Mouse (Mus musculus) left cerebral cortex, adult 18-20 months (tissue): ENCODE measurements around the gene Phyhd1. TPM values are rescaled to one million over a fixed set of nuclear protein-coding genes. Genes with fewer than 3 reads are reported as not detected.

Experiments used
- DNase-seq, 2 experiments: peaks; one replicate each; pipeline ENCODE4 v3.0.0; 2021 to 2022; ENCODE audit warnings: low spot score in 2 of 2, mixed read lengths in 1 of 2
- long read RNA-seq, 2 experiments: library from polyadenylated mRNA; stranded (forward); transcript quantifications; one replicate each; pipeline ENCODE4 v2.0.0; 2021
- total RNA-seq, 2 experiments: library from RNA; stranded (reverse); gene quantifications; 2 replicates each; pipeline ENCODE4 v1.2.3; 2021

Phyhd1 gene
- 10 to 100 TPM; 17.7 to 19.6 TPM for total RNA-seq
- long read RNA-seq, experiment 1, transcript Phyhd1-212 (12 exons, 1,678 nt), result major isoform, 5 of 6 reads
- long read RNA-seq, experiment 1, partial matches to known transcripts, result 1 of 6 reads
- long read RNA-seq, experiment 1, other reads (novel, unspliced or antisense), result 0 of 6 reads
- long read RNA-seq, experiment 2, partial matches to known transcripts, result 0 of 4 reads
- long read RNA-seq, experiment 2, other reads (novel, unspliced or antisense), result 0 of 4 reads

DNA sequence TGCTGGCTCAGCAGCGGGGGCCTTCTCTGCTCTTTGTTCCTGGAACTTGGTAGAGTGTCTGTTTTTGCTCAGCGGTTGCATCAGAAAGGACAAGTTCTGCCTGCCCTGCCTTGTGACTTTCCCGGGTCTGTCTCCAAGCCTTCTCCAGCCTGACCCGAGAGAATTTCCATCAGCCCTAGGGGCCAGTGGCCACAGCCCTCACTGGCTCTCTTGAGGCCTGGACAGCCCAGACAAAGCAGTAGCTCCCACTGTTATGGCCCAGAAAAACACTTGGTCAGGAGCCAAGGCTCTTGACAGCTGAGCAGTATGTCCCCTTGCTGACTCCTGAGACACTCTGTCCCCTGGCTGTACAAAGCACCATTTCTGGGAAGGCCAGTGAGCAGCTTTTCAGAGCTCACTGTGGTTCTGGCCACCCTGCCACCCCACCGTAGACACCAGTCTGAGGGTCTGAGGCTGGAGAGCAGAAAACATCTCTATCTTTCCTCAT lies at the start of gene Phyhd1:
Gene Phyhd1 (plus strand): TSS at position 437 of the 487 bp plus-strand sequence.
- peak; percentile 60 to 64 for DNase-seq

DNA sequence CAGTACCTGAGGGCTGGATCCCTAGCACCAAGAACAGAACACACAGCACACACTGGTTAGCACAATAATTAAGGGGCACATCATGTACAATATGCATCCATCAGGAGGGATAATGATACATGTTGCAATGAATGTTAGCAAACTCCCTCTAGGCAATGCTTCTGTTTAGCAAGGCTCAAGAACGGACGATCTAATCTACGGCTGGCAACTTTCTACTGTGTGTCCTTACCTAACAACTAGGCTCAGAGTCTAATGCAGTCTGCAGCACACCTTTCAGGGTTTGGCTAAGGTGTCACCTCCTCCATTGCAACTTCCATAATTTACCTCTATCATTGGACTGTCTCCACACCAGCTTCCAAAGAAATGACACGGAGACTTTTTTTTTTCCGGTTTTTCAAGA lies 49.7 kb upstream of the Phyhd1 start:
- no peak for DNase-seq

DNA sequence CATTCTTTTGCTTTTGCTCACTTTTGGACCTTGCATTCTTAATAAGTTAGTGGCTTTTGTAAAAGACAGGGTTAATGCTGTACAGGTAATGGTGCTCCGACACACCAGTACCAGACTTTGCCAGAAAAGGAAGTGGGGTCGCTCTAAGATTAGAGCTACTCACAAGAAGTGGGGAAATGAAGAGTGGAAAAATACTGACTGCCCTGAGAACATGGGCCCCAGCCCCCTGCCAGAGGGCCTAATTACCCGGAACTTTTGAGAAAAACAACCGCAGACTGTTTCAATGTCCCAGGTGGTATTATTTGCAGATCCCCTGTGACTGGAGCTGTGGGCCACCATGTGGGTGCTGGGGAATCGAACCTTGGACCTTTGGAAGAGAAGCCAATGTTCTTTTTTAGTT lies 30.4 kb upstream of the Phyhd1 start:
- no peak for DNase-seq

GRCm38 (mm10) chr2:30236426-30237198 lies 29.4 kb upstream of the Phyhd1 start:
- DNase-seq, result no peak

- peak; percentile 100 for DNase-seq
Measured at GRCm38 (mm10) chr2:30237199-30237880, 28.7 kb upstream of the Phyhd1 start, which contains the start of gene Lrrc8a. TSS of gene Lrrc8a (plus strand) at chr2:30237715.

DNA sequence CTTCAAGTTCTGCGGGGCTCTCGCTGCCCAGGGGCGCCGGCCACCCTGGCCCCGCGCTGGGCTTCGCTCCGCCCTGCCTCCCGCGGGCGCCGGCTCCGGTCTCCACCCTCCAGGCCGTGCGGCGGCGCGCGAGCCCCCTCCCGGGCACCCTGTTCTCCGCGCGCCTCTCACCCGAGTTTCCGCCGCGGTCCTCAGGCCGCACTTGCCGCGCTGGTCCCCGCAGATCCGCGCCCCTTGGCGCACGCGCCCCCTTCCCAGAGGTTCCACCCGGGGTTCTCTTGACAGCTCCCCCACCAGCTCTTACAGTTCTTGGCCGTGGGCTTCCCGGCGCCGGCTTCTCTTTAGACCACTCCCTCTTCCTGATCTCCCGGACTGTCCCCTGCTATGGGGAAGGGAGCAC lies 28.1 kb upstream of the Phyhd1 start:
- DNase-seq, result peak; percentile 62 to 70

DNA sequence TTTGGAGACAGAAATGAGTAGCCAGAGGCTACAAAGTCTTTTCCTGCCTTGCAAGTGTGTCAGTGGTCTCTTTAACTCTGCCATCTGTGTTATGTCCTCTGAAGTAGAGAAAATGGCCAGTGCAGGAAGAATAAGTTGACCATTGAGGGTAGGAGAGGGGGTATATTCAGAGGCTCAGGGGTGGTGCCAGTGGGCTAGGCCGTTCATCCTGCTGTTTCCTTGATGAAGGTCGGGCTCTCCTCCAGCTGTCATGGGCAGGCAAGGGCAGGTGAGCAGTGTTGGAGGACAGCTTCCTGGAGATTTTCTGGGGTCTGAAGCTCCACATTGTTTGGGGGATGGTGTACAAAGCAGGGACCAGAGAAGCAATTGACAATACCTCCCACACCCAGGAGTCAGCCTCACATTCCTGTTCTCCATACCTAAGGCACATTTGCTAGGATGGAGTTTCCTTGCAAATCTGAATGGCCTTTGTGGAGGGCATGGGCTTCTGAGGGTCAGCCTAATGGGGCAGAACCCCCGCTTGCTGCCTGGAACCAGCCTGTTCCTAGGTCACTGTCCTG lies 27.0 kb upstream of the Phyhd1 start:
- DNase-seq, result no peak

GRCm38 (mm10) chr2:30239777-30240176 lies 26.2 kb upstream of the Phyhd1 start:
- DNase-seq, result no peak

DNA sequence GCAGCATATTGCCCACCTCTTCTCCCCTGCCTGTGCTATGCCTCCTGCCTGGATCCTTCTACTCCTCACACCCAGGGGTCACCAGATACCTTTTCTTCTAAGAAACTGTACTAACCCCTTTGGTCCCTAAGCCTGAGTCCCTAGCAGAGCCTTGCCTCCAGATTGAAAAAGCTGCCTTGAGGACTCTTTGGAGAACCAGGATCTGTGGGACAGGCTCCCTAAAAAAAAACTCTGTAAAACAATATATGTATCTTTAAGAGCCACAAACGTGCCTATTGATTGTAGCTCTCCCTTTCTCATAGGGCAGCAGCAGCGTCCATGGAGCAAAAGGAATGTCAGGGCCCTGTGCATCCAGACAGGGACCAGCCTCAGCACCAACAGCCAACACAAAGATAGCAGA lies 25.7 kb upstream of the Phyhd1 start, which contains the start of gene Gm28035:
Gene Gm28035 (plus strand): TSS at position 301 of the 400 bp plus-strand sequence.
- DNase-seq, result no peak

GRCm38 (mm10) chr2:30242509-30242908 lies 23.5 kb upstream of the Phyhd1 start:
- DNase-seq, result no peak

- DNase-seq, result no peak
Measured at GRCm38 (mm10) chr2:30243391-30243790, 22.6 kb upstream of the Phyhd1 start.

DNA sequence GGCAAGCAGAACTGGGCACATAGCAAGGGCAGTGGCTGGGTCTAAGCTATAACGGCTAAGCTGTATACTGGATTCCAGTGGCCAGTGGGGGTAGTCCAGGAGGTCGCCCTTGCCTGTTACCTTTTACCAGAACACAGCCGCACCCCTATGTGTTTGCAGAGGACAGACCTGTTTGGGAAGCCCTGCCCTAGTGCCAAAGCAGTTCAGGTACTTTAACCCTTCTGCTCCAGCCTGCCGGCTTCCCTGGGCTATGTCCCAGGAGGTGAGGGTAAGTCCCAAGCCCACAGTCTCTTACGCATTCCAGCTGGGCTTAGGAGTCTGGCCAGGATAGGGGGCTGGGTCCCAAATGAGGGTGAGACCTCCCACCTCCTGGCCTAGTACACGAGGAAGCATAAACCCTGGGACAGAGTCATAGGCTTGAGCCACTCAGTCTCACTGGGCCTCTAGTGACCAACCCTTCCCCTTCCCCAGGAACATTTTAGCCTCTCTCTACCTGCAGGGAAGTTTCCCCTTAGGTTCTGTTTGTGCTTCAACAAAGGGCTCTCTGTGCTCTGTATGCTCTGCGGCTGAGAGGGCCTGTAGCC lies 21.3 kb upstream of the Phyhd1 start:
- no peak for DNase-seq

DNA sequence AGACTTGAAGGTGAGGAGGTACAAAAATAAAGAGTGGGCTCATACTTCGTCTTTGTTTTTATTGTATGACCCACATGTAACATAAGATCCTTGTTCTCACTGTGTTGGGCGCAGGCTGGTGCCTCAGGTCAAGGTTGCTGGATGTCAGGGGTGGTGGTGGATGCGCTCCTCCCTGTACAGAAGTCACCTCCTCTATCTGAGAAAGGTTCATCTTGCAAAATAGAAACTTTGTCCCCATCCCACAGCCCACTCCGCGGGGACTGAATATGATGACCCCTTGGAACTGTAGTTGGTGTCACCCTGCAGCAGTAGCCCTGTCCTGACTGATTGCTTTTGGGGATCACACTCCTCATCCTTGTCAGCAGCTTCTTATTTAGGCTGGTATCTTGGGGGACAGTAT lies 19.0 kb upstream of the Phyhd1 start:
- no peak for DNase-seq

DNA sequence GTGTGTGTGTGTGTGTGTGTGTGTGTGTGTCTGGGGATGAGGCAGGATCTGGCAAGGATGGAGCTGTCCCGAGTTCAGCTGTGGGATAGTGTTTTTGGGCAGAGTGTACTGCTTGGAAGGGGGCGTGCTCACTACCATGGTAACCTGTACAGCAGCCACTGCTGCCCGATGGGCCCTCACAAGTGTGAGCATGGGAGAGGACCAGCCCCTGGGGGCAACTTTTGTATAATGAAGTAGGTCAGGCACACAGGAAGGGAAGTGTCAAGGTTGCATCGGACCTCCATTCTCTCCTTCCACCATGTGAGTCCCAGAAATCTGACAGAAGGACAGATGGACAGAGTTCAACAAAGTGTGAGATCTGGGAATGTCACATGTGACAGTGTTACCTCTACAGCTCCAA lies 18.3 kb upstream of the Phyhd1 start:
- no peak for DNase-seq

GRCm38 (mm10) chr2:30249182-30249581 lies 16.8 kb upstream of the Phyhd1 start:
- DNase-seq, result peak in 1 of 2 experiments; percentile 39

- no peak for DNase-seq
Measured at GRCm38 (mm10) chr2:30250166-30251128, 15.6 kb upstream of the Phyhd1 start.

GRCm38 (mm10) chr2:30251417-30252104 lies 14.4 kb upstream of the Phyhd1 start:
- no peak for DNase-seq

DNA sequence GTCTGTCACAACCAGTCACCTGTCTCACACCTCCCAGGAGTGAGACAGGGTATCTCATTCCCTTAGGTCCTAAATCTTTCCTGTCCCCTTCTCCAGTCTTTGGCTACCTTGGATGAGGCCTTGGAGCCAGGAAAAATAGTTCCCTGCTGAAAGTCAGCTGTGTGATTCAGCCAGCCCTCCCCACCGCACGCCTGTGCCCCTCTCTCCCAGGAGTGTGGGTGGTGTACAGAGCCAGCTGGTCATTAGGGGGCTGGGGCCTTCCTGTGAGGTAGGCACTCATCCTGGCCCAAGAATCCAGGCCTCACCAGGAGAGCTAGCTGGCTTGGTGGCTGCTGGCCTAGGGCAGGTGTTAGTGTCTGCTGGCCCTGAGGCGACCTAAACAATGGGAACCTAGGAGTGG lies 13.5 kb upstream of the Phyhd1 start:
- DNase-seq, result peak in 1 of 2 experiments; percentile 44

- no peak for DNase-seq
Measured at GRCm38 (mm10) chr2:30253809-30254208, 12.2 kb upstream of the Phyhd1 start.
